In the genomic region with DNA sequence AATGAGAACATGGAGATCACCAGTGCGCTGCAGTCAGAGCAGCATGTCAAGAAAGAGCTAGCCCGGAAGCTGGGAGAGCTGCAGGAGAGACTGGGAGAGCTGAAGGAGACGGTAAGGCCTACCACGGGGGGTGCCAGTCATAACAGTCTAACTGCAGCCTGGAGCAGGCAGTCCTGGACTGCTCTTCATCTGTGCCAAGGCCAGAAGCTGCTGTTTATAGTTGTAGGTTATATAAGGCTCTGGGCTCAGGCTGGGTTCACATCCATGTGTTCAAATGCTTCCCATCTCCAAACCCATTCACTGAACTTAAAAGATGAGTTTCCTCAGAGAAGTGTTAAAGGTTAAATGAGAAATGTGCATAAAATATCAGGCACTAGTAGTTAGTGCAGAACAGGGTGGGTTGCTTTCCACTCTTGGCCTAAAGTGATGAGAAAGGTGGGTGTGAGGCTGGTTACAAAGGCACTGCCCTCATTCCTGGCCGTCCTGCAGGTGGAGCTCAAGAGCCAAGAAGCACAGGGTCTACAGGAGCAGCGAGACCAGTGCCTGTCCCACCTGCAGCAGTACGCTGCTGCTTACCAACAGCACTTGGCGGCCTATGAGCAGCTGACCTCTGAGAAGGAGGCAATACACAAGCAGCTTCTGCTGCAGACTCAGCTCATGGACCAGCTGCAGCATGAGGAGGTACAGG, we compare ENCODE assay signal across 8 mouse cellular contexts. TPM values are rescaled to one million over a fixed set of nuclear protein-coding genes. Genes with fewer than 3 reads are reported as not detected.
DNase-seq lines count a peak whose midpoint lies in the region; ATAC-seq and TF ChIP-seq lines count a peak whose summit lies in the region.

No protein-coding gene starts in this region.

- 0 out of 2 replicates have a peak, but pooled peaks have one; percentile 47 for ATAC-seq in embryonic facial prominence, embryonic 12.5 days (ENCODE audit: insufficient number of reproducible peaks, insufficient read depth, low FRiP score, low TSS enrichment)
- peak; percentile 78 for ATAC-seq in megakaryocyte progenitor cell, adult 5-6 weeks (replicated peaks; ENCODE audit: poor library complexity)

- intact Hi-C loops in gastrocnemius, adult 2 months (cut with DNase I): no loop called here

- no peak overlapping the region for H3K27ac ChIP-seq in gastrocnemius, adult 2 months
- H3K27ac ChIP-seq in embryonic facial prominence, embryonic 12.5 days: no peak overlapping the region
- no peak overlapping the region for H3K27ac ChIP-seq in kidney, adult 2 months (ENCODE audit: insufficient read depth, low read depth, low read length)
- no peak overlapping the region for H3K27ac ChIP-seq in thymus, adult 2 months (ENCODE audit: control insufficient read depth, insufficient read depth, low read length)

- 53% methylated on average over 8 of the region's 8 CpGs for WGBS in embryonic facial prominence, embryonic 12.5 days
- 61% methylated on average over 8 of the region's 8 CpGs for WGBS in kidney, adult 2 months
- WGBS in thymus, adult 2 months: 73% methylated on average over 8 of the region's 8 CpGs

- no peaks in the 10 kb centered on the region for H3K4me1 ChIP-seq in embryonic facial prominence, embryonic 12.5 days
- H3K4me1 ChIP-seq in kidney, adult 2 months (ENCODE audit: control insufficient read depth, insufficient read depth, low read length): no peaks in the 10 kb centered on the region
- no peaks in the 10 kb centered on the region for H3K4me1 ChIP-seq in thymus, adult 2 months (replicated peaks; ENCODE audit: control insufficient read depth, insufficient read depth, low read length)

- peaks cover 93% of the 10 kb centered on the region for H3K36me3 ChIP-seq in embryonic facial prominence, embryonic 12.5 days
- no peaks in the 10 kb centered on the region for H3K36me3 ChIP-seq in kidney, adult 2 months (ENCODE audit: control insufficient read depth, insufficient read depth, low read length)
- peaks cover 20% of the 10 kb centered on the region for H3K36me3 ChIP-seq in thymus, adult 2 months (ENCODE audit: control insufficient read depth, insufficient read depth, low read length)

- no peak for TF ChIP-seq POLR2A in kidney, adult 2 months (IDR thresholded peaks at IDR 0.05; ENCODE audit: low read depth, low read length)
- TF ChIP-seq POLR2A in thymus, adult 2 months (IDR thresholded peaks at IDR 0.05; ENCODE audit: control insufficient read depth, extremely low read depth, insufficient read depth, low read length, poor library complexity): no peak

- H3K9me3 ChIP-seq in embryonic facial prominence, embryonic 12.5 days: no peaks in the 10 kb centered on the region

- TF ChIP-seq CTCF in gastrocnemius, adult 2 months (IDR thresholded peaks at IDR 0.05): peak; percentile 75
- TF ChIP-seq CTCF in kidney, adult 2 months (conservative IDR thresholded peaks at IDR 0.05; ENCODE audit: insufficient read depth, insufficient read length, low read depth, low read length): peak; percentile 74
- TF ChIP-seq CTCF in thymus, adult 2 months (IDR thresholded peaks at IDR 0.05; ENCODE audit: borderline replicate concordance, control insufficient read depth, extremely low read depth, insufficient read depth, low read length, poor library complexity): peak; percentile 73; the same call in 1 of the 2 replicates

- no peak overlapping the region for H3K4me2 ChIP-seq in embryonic facial prominence, embryonic 12.5 days (replicated peaks)

- peak; percentile 75 for DNase-seq in gastrocnemius, adult 2 months
- DNase-seq in gastrocnemius, adult 8-10 months (ENCODE audit: low spot score in 2 of 2): no peak
- peak; percentile 55 for DNase-seq in 416B (ENCODE audit: low read depth)
- DNase-seq in adrenal gland, postnatal 36 days: peak; percentile 65 to 77
- peak; percentile 43 for DNase-seq in kidney, adult 2 months
- peak; percentile 71 for DNase-seq in thymus, adult 2 months

- no peak overlapping the region for H3K9ac ChIP-seq in embryonic facial prominence, embryonic 12.5 days

- no peaks in the 10 kb centered on the region for H3K27me3 ChIP-seq in embryonic facial prominence, embryonic 12.5 days
- no peaks in the 10 kb centered on the region for H3K27me3 ChIP-seq in kidney, adult 2 months (replicated peaks; ENCODE audit: control insufficient read depth, insufficient read depth, low read length)
- no peaks in the 10 kb centered on the region for H3K27me3 ChIP-seq in thymus, adult 2 months (ENCODE audit: control insufficient read depth, insufficient read depth, low read length)

- no peak overlapping the region for H3K4me3 ChIP-seq in gastrocnemius, adult 2 months
- H3K4me3 ChIP-seq in embryonic facial prominence, embryonic 12.5 days: no peak overlapping the region
- H3K4me3 ChIP-seq in kidney, adult 2 months (ENCODE audit: insufficient read depth, low read depth, low read length): no peak overlapping the region
- no peak overlapping the region for H3K4me3 ChIP-seq in thymus, adult 2 months (ENCODE audit: control insufficient read depth, insufficient read depth, low read length)

RNA-seq across cellular contexts. Expression of gene Swi5, which starts 16.4 kb away (rescaled TPM):
- 100 to 1,000 TPM; 118 to 175 TPM for total RNA-seq in gastrocnemius, adult 2 months (2021)
- 100 to 1,000 TPM; 137 to 150 (median 140) TPM for total RNA-seq in gastrocnemius, adult 8-10 months (2022)
- 100 to 1,000 TPM; 289 to 304 TPM for total RNA-seq in adrenal gland, postnatal 36 days (2021)
- polyA plus RNA-seq in embryonic facial prominence, embryonic 12.5 days (2016; fragmentation: Nextera tagmentation; extraction: Ambion mirVana): 413 TPM in 2 replicates
- 191 and 242 TPM in 2 replicates for polyA plus RNA-seq in kidney, adult 2 months (2012; rRNA removed)
- total RNA-seq in megakaryocyte progenitor cell, adult 5-6 weeks (2015): 198 and 268 TPM in 2 replicates
- 359 and 386 TPM in 2 replicates for total RNA-seq in megakaryocyte progenitor cell, adult 5-6 weeks (2017)
- 147 and 168 TPM in 2 replicates for polyA plus RNA-seq in thymus, adult 2 months (2012; rRNA removed)

RNA-seq across cellular contexts. Expression of gene Golga2, which starts 17.1 kb away (rescaled TPM):
- 10 to 100 TPM; 56.0 to 62.9 TPM for total RNA-seq in gastrocnemius, adult 2 months (2021)
- total RNA-seq in gastrocnemius, adult 8-10 months (2022): 10 to 100 TPM; 50.1 to 62.3 (median 53.8) TPM
- 10 to 100 TPM; 73.0 to 74.2 TPM for total RNA-seq in adrenal gland, postnatal 36 days (2021)
- polyA plus RNA-seq in embryonic facial prominence, embryonic 12.5 days (2016; fragmentation: Nextera tagmentation; extraction: Ambion mirVana): 27.4 and 29.7 TPM in 2 replicates
- polyA plus RNA-seq in kidney, adult 2 months (2012; rRNA removed): 30.8 and 31.2 TPM in 2 replicates
- 14.2 and 17.3 TPM in 2 replicates for total RNA-seq in megakaryocyte progenitor cell, adult 5-6 weeks (2015)
- 50.4 and 50.7 TPM in 2 replicates for total RNA-seq in megakaryocyte progenitor cell, adult 5-6 weeks (2017)
- 36.6 and 37.5 TPM in 2 replicates for polyA plus RNA-seq in thymus, adult 2 months (2012; rRNA removed)

RNA-seq across cellular contexts. Expression of gene Uck1, which starts 44.3 kb away (rescaled TPM):
- 10 to 100 TPM in 1 of 2 experiments, 1 to 10 TPM in 1; 9.8 to 12.9 TPM for total RNA-seq in gastrocnemius, adult 2 months (2021)
- 10 to 100 TPM; 10.1 to 10.9 (median 10.7) TPM for total RNA-seq in gastrocnemius, adult 8-10 months (2022)
- 100 to 1,000 TPM; 118 to 120 TPM for total RNA-seq in adrenal gland, postnatal 36 days (2021)
- 69.9 and 81.5 TPM in 2 replicates for polyA plus RNA-seq in embryonic facial prominence, embryonic 12.5 days (2016; fragmentation: Nextera tagmentation; extraction: Ambion mirVana)
- polyA plus RNA-seq in kidney, adult 2 months (2012; rRNA removed): 134 and 147 TPM in 2 replicates
- 30.3 and 37.0 TPM in 2 replicates for total RNA-seq in megakaryocyte progenitor cell, adult 5-6 weeks (2015)
- 25.2 and 26.9 TPM in 2 replicates for total RNA-seq in megakaryocyte progenitor cell, adult 5-6 weeks (2017)
- polyA plus RNA-seq in thymus, adult 2 months (2012; rRNA removed): 109 and 127 TPM in 2 replicates

RNA-seq across cellular contexts. Expression of gene Ciz1, which starts 47.8 kb away (rescaled TPM):
- 10 to 100 TPM; 26.4 to 26.6 TPM for total RNA-seq in gastrocnemius, adult 2 months (2021)
- total RNA-seq in gastrocnemius, adult 8-10 months (2022): 10 to 100 TPM; 18.3 to 28.1 (median 25.8) TPM
- total RNA-seq in adrenal gland, postnatal 36 days (2021): 10 to 100 TPM; 59.8 to 66.2 TPM
- polyA plus RNA-seq in embryonic facial prominence, embryonic 12.5 days (2016; fragmentation: Nextera tagmentation; extraction: Ambion mirVana): 50.6 and 57.8 TPM in 2 replicates
- 130 and 131 TPM in 2 replicates for polyA plus RNA-seq in kidney, adult 2 months (2012; rRNA removed)
- 59.9 and 69.0 TPM in 2 replicates for total RNA-seq in megakaryocyte progenitor cell, adult 5-6 weeks (2015)
- total RNA-seq in megakaryocyte progenitor cell, adult 5-6 weeks (2017): 46.6 and 55.3 TPM in 2 replicates
- 517 and 528 TPM in 2 replicates for polyA plus RNA-seq in thymus, adult 2 months (2012; rRNA removed)

RNA-seq across cellular contexts. Expression of gene Dnm1, which starts 48.8 kb away (rescaled TPM):
- 1 to 10 TPM; 3.7 to 8.2 TPM for total RNA-seq in gastrocnemius, adult 2 months (2021)
- total RNA-seq in gastrocnemius, adult 8-10 months (2022): 1 to 10 TPM; 2.6 to 5.9 (median 3.9) TPM
- total RNA-seq in adrenal gland, postnatal 36 days (2021): 10 to 100 TPM; 14.8 to 20.3 TPM
- polyA plus RNA-seq in embryonic facial prominence, embryonic 12.5 days (2016; fragmentation: Nextera tagmentation; extraction: Ambion mirVana): 45.0 and 47.8 TPM in 2 replicates
- 8.3 and 12.6 TPM in 2 replicates for polyA plus RNA-seq in kidney, adult 2 months (2012; rRNA removed)
- total RNA-seq in megakaryocyte progenitor cell, adult 5-6 weeks (2015): not detected in 2 replicates
- not detected in 2 replicates for total RNA-seq in megakaryocyte progenitor cell, adult 5-6 weeks (2017)
- polyA plus RNA-seq in thymus, adult 2 months (2012; rRNA removed): 10.7 and 12.1 TPM in 2 replicates

Comparison
In these comparisons a context has a peak if more than half of its experiments do, and no peak if none do; other contexts are left out.
1. DNase-seq: peak in gastrocnemius, adult 2 months (single experiment), 416B (single experiment), adrenal gland, postnatal 36 days (2 of 2), kidney, adult 2 months (single experiment) and thymus, adult 2 months (single experiment); none in gastrocnemius, adult 8-10 months (0 of 2).
2. Peak in every context shown above with its lines, with median percentiles within 50 percentile points of each other: CTCF ChIP-seq.